Mouse (Mus musculus): ENCODE results near the gene Lars2.

The Lars2 gene

GRCm38 (mm10) chr9:123478586-123479195 is 112.0 kb downstream of the Lars2 start, which contains the start of gene Limd1:
TSS of gene Limd1 (plus strand) at chr9:123478706.
- peak; percentile 71 to 78 for DNase-seq

- peak; percentile 36 to 44 for DNase-seq
Observed at GRCm38 (mm10) chr9:123479196-123479669, 112.5 kb downstream of the Lars2 start.

DNA sequence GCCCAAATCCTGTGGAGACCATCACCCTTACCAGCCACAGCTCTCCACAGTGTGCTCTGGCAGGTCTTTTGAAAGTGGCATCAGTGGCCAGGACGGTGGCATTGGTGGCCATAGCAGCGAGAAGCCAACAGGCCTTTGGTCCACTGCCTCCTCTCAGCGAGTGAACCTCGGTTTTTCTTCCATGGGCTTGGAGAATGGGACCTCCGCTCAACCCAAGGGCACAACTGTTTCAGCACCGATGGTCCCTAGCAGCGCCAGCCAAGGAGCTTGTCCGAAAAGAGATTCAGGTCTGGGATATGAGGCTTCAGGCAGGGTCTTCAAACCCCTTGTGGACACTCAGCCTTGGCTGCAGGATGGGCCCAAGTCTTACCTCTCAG is 113.1 kb downstream of the Lars2 start:
- no peak for DNase-seq

DNA sequence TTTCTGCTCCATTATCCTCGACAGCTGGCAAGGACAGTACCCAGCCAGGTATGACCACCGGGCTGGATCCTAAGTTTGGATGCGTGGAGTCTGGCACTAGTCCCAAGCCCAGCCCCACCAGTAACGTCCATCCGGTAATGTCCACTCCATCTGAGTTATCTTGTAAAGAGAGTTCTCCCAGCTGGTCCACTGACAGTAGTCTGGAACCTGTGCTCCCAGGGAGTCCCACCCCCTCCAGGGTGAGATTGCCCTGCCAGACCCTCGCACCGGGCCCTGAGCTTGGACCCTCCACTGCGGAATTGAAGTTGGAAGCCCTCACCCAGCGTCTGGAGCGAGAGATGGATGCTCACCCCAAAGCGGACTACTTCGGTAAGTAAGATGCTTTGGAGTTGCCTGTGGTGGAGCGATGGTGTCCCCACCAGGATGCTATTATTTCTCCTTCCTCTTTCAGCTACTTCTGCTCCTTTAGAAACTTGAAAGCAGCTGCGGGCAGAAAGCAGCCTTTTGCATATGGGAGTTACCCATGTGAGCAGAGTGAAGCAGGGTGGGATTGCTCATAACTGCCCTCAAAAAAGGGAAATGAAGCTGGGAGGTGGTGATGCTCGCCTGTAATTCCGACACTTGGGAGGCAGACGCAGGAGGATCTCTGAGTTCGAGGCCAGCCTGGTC is 113.7 kb downstream of the Lars2 start:
- peak; percentile 18 to 24 for DNase-seq

DNA sequence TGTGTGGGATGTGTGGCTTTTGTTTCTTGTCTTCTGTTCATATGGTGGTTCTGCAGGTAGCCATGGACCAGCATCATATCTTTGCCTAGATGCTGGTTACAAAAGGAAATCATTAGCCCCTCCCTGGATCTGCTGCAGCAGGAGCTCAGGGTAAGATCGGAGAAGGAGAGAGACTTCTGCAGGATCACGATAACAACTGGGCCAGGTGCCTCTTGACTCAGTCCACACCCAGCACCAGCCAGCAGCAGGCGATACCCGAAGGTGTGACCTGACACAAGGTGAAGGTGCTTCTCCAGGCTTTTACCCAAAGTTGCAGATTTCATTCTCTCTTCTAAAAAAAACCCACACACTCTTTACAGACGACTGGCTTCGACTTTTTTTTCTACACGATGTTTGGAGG is 114.4 kb downstream of the Lars2 start:
- no peak for DNase-seq

DNA sequence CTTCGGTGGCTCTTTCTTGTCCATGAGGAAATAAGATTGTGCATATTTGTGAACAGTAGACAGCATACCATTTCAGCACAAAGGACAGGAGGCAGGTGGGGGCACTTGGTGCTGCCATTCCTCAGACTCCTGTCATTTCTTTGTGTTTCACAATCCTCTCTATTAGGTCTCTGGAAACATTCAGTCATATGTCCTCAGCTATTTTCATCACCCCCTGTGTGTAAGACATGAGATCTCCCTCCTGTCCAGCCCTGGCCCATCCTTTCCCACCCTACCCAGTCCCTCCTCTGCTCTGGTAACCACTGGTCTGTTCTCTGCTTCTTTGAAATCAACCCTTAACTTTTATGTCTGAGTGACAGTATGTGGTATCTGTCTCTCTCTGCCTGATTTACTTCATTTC is 116.9 kb downstream of the Lars2 start:
- no peak for DNase-seq

GRCm38 (mm10) chr9:123484830-123485229 is 118.1 kb downstream of the Lars2 start:
- DNase-seq: no peak

- no peak for DNase-seq
Observed at GRCm38 (mm10) chr9:123485561-123485960, 118.8 kb downstream of the Lars2 start.

GRCm38 (mm10) chr9:123486635-123487034 is 119.9 kb downstream of the Lars2 start:
- no peak for DNase-seq

- no peak for DNase-seq
Observed at GRCm38 (mm10) chr9:123489073-123489472, 122.3 kb downstream of the Lars2 start.

- DNase-seq: no peak
Observed at GRCm38 (mm10) chr9:123489727-123490343, 123.1 kb downstream of the Lars2 start.

- no peak for DNase-seq
Observed at GRCm38 (mm10) chr9:123490930-123491329, 124.2 kb downstream of the Lars2 start.

DNA sequence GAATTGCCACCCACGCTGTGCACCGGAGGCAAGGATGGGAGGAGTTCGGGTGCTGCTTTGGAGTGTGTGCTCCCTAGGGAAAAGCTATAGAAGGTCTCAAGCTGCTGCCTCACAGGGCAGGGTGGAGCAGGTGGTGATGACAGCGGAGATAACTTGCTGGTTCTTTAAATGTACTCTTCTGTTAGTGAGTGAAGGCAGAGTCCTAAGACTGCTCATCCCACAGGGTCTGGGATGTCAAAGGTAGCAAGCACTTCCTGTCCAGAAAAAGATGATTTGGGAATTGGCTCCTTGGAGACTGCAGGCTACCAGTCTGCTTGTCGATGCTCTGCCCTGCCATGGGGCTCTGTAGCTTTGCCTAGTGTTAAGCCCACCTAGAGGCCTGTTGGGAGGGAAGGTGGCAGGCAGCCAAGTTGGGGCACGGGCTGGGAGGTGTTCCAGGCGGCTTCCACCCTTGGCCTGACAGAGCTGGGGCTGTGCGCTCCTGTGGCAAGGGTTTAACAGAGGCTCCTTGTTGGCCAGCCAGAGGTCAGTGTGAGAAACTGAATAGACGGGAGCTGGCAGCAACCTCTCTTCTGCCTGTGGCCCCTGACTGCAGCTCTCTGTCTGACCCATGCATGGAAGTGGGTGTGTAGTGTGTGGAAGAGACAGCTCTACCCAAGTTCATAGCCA is 125.3 kb downstream of the Lars2 start:
- DNase-seq: no peak

- no peak for DNase-seq
Observed at GRCm38 (mm10) chr9:123496665-123497064, 129.9 kb downstream of the Lars2 start.

DNA sequence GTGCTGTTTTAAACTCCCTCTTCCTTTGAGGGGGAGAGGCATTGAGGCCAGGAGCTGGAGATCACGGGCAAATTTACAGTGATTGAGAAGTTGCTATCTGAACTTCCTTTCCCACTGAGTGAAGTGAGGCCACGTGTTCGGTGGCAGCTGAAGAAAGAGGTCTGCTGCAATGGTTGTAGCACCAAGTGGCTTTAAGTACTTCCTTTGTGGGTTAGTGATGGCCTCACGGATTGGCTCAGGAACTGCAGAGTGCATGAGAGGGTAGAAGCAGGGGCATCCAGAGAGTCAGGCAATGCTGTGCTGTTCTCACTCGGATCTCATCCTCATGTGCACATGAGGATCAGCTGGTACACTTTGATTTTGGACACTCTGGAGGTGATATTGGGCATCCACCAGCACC is 131.2 kb downstream of the Lars2 start:
- peak; percentile 22 to 36 for DNase-seq

DNA sequence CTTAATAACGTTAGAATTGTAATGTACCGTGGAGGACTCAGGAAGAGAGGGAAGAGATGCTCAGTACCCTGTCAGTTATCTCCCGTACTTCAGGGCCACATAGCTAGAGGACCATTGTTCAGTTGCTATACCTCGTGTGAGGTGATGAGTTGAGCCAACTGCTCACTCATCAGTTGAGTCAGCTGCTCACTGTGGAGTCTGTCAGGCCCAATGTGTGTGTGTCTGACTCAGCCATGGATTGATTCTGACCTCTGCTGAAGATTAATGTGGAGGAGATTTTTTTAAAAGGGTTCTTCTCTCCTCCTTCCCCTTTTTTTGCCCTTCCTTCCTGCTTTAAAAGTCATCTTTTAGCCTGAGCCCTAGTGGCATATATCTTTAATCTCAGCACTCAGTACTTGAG is 133.8 kb downstream of the Lars2 start:
- DNase-seq: no peak

GRCm38 (mm10) chr9:123503171-123503834 is 136.6 kb downstream of the Lars2 start:
- no peak for DNase-seq

DNA sequence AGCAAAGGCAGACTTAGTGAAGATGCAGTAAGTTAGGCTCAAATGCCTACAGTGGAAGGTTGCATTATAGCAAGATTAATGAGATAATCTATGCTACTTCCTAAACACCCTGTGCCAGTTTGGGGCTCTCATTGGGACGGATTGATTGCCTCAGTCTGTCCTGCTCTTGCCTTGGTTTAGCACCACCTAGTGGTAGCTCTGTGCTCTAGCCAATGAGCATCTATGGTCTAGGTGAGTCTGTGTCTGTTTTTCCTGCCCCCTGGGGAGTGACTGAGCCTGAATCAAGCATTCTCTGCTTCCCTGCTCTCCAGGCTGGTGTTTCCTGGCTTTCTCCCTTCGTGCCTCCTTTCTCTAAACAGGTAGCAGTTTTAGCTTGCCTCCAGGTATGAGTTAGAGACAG is 137.6 kb downstream of the Lars2 start:
- peak; percentile 47 to 58 for DNase-seq

- DNase-seq: no peak
Observed at GRCm38 (mm10) chr9:123505598-123505997, 138.9 kb downstream of the Lars2 start.

DNA sequence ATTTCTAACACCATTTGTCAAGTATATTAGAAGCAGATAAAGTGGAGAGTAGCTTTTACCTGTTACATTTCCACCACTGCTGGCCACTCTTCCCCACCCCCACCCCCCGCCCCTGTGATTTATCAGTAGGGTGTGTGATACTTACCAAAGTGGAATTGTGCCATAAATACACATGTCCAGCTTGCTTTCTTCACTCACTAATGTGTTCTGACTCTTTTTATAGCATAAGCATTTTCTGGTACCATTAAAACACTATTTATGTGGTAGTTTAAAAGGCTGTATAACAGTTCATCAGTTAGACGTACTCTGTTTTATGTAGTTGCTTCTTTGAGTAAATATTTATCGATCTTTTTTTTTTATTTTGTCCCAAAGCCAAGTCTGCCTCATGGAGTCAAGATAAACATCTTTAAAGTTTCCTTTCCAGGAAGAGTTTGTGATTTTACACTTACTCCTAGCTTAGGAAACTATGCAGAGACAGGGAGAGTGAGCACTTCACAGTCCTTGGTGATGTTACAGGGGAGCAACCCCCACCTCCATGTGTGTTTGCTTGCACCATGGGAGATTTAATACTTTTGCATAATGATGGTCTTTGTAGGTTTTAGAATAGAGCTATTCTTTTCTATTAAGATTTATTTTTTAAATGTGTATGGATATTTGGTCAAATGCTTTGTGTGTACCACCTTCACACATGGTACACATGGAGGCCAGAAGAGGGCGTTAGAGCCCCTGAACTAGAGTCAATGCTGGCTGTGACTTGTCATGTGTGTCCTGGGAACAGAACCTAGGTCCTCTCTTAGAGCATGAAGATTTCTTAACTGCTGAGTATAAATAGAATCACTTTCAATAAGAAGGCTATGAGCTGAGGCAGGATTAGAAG is 139.8 kb downstream of the Lars2 start:
- DNase-seq: no peak

DNA sequence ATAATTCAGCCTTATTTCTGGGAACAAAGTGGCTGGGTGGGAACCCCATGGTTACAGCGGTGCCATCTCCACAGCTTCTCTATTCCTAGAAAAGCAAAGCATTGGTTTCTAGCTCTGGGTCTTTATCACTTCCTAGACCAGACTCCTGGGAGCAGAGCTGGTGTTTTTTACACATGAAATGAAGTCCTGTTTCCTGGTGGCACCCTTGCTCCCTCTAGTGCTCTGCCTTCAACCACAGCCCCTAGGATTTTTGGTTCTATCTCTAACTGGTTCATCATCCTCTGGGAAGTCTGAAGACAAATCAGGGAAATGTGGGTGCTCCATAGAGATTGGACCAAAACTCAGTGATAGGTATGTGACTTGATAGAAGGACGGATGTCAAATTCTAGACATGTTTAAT is 140.7 kb downstream of the Lars2 start:
- no peak for DNase-seq

- DNase-seq: no peak
Observed at GRCm38 (mm10) chr9:123508986-123509385, 142.3 kb downstream of the Lars2 start.

Data from thymus, postnatal 36 days (tissue).